Comparison of ENCODE assay signal across 29 mouse cellular contexts in the genomic region with DNA sequence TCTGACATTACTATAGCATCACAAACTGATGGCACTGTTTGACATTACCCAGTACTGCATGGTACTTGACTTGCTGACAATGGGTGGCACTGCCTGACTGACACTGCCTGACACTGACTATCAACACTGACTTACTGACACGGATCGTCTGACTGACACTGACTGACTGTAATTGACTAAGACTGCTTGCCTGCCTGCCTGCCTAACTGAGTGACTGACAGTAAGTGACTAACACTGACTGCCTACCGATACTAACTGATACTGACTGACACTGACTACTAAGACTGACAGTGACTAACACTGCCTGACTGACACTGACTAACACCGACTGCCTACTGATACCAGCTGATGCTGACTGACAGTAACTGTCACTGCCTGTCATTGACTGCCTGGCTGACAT. TPM values are rescaled to one million over a fixed set of nuclear protein-coding genes. Genes with fewer than 3 reads are reported as not detected.
DNase-seq lines count a peak whose midpoint lies in the region; ATAC-seq and TF ChIP-seq lines count a peak whose summit lies in the region.
"Had no signal": no experiment of that assay in that cellular context is flagged by ENCODE, and none has a peak within 500 bp of the region (broad histone marks: within the 10 kb centered on the region; RNA-seq: fewer than 3 reads in every experiment).

No protein-coding gene starts in this region.

- peak; percentile 69; the same call in 1 of the 2 replicates for ATAC-seq in forebrain, embryonic 13.5 days
- no peak for ATAC-seq in forebrain, embryonic 14.5 days
- ATAC-seq in hindbrain, postnatal 0 days, result 0 out of 2 replicates have a peak, but pooled peaks have one; percentile 27
- no peak for ATAC-seq in hindbrain, embryonic 13.5 days (ENCODE audit: low FRiP score)

- no peak overlapping the region for H3K27ac ChIP-seq in forebrain, embryonic 13.5 days
- no peak overlapping the region for H3K27ac ChIP-seq in forebrain, embryonic 14.5 days (ENCODE audit: low read depth, low read length)
- H3K27ac ChIP-seq in hindbrain, postnatal 0 days, result no peak overlapping the region
- no peak overlapping the region for H3K27ac ChIP-seq in hindbrain, embryonic 13.5 days
- H3K27ac ChIP-seq: hindbrain, embryonic 14.5 days; layer of hippocampus, adult 2 months; liver, embryonic 14.5 days; lung, embryonic 15.5 days; macrophage; neural tube, embryonic 15.5 days had no signal

- TF ChIP-seq CTCF in hindbrain, postnatal 0 days (IDR thresholded peaks at IDR 0.05; ENCODE audit: low read depth), result no peak

- H3K9me3 ChIP-seq in forebrain, embryonic 13.5 days (replicated peaks), result no peaks in the 10 kb centered on the region
- H3K9me3 ChIP-seq in forebrain, embryonic 14.5 days (replicated peaks; ENCODE audit: control insufficient read depth, low read length), result no peaks in the 10 kb centered on the region
- H3K9me3 ChIP-seq in hindbrain, postnatal 0 days (ENCODE audit: low read length), result no peaks in the 10 kb centered on the region
- no peaks in the 10 kb centered on the region for H3K9me3 ChIP-seq in hindbrain, embryonic 13.5 days
- H3K9me3 ChIP-seq: lung, embryonic 15.5 days; neural tube, embryonic 15.5 days had no signal

- no peak overlapping the region for H3K4me3 ChIP-seq in forebrain, embryonic 13.5 days
- H3K4me3 ChIP-seq in forebrain, embryonic 14.5 days (ENCODE audit: low read depth, low read length), result no peak overlapping the region
- H3K4me3 ChIP-seq in hindbrain, postnatal 0 days (ENCODE audit: low read length), result no peak overlapping the region
- H3K4me3 ChIP-seq in hindbrain, embryonic 13.5 days, result no peak overlapping the region
- H3K4me3 ChIP-seq: layer of hippocampus, adult 2 months; lung, embryonic 15.5 days; myocyte; neural tube, embryonic 15.5 days had no signal

- 63% methylated on average over 4 of the region's 4 CpGs for WGBS in forebrain, embryonic 13.5 days
- WGBS in forebrain, embryonic 14.5 days, result 63% methylated on average over 4 of the region's 4 CpGs
- 44% methylated on average over 4 of the region's 4 CpGs for WGBS in hindbrain, postnatal 0 days
- 60% methylated on average over 4 of the region's 4 CpGs for WGBS in hindbrain, embryonic 13.5 days

- H3K36me3 ChIP-seq in forebrain, embryonic 13.5 days (ENCODE audit: poor library complexity, severe bottlenecking), result no peaks in the 10 kb centered on the region
- no peaks in the 10 kb centered on the region for H3K36me3 ChIP-seq in forebrain, embryonic 14.5 days (ENCODE audit: control insufficient read depth, insufficient read depth, low read length)
- no peaks in the 10 kb centered on the region for H3K36me3 ChIP-seq in hindbrain, postnatal 0 days (ENCODE audit: insufficient read depth, low read length)
- H3K36me3 ChIP-seq in hindbrain, embryonic 13.5 days, result no peaks in the 10 kb centered on the region
- H3K36me3 ChIP-seq: lung, embryonic 15.5 days; neural tube, embryonic 15.5 days had no signal

- H3K4me1 ChIP-seq in forebrain, embryonic 13.5 days, result peaks cover 7% of the 10 kb centered on the region; the same call in 1 of the 2 replicates
- H3K4me1 ChIP-seq in forebrain, embryonic 14.5 days (ENCODE audit: control insufficient read depth, insufficient read depth, low read length), result no peaks in the 10 kb centered on the region
- H3K4me1 ChIP-seq in hindbrain, postnatal 0 days (ENCODE audit: insufficient read depth, low read length), result no peaks in the 10 kb centered on the region
- peaks cover 3% of the 10 kb centered on the region; the same call in 1 of the 2 replicates for H3K4me1 ChIP-seq in hindbrain, embryonic 13.5 days (replicated peaks)

- H3K4me2 ChIP-seq in forebrain, embryonic 13.5 days, result no peak overlapping the region
- H3K4me2 ChIP-seq in forebrain, embryonic 14.5 days (ENCODE audit: low read length), result no peak overlapping the region
- no peak overlapping the region for H3K4me2 ChIP-seq in hindbrain, postnatal 0 days (ENCODE audit: low read depth, low read length)
- no peak overlapping the region for H3K4me2 ChIP-seq in hindbrain, embryonic 13.5 days
- H3K4me2 ChIP-seq: hindbrain, embryonic 14.5 days; lung, embryonic 15.5 days; neural tube, embryonic 15.5 days had no signal

- DNase-seq in forebrain, embryonic 14.5 days (ENCODE audit: low spot score), result no peak
- no peak for DNase-seq in hindbrain, postnatal 0 days (ENCODE audit: low spot score)
- DNase-seq in testis, postnatal 10 days (ENCODE audit: low spot score), result peak; percentile 14
- no peak for DNase-seq in testis, postnatal 14 days (ENCODE audit: low spot score)
- DNase-seq in kidney, adult 11 months, result no peak
- DNase-seq in frontal cortex, postnatal 36 days (ENCODE audit: low spot score in 2 of 2), result no peak
- DNase-seq: cerebellum, adult 2 months; gastrocnemius, postnatal 14 days; heart, postnatal 10 days; kidney, adult 2 months; kidney, postnatal 10 days; layer of hippocampus, postnatal 36 days; spleen, adult 18-20 months; thymus, adult 2 months had no signal

- no peak overlapping the region for H3K9ac ChIP-seq in forebrain, embryonic 13.5 days
- H3K9ac ChIP-seq in forebrain, embryonic 14.5 days (ENCODE audit: low read length), result no peak overlapping the region
- H3K9ac ChIP-seq in hindbrain, postnatal 0 days (replicated peaks; ENCODE audit: low read length), result no peak overlapping the region
- H3K9ac ChIP-seq in hindbrain, embryonic 13.5 days, result no peak overlapping the region
- H3K9ac ChIP-seq: hindbrain, embryonic 14.5 days; liver, embryonic 14.5 days; lung, embryonic 15.5 days; neural tube, embryonic 15.5 days had no signal

- no peaks in the 10 kb centered on the region for H3K27me3 ChIP-seq in forebrain, embryonic 13.5 days
- no peaks in the 10 kb centered on the region for H3K27me3 ChIP-seq in forebrain, embryonic 14.5 days (replicated peaks; ENCODE audit: control insufficient read depth, insufficient read depth, low read length)
- no peaks in the 10 kb centered on the region for H3K27me3 ChIP-seq in hindbrain, postnatal 0 days (ENCODE audit: insufficient read depth, low read length)
- no peaks in the 10 kb centered on the region for H3K27me3 ChIP-seq in hindbrain, embryonic 13.5 days
- H3K27me3 ChIP-seq: lung, embryonic 15.5 days; neural tube, embryonic 15.5 days had no signal

RNA-seq across cellular contexts. Expression of a gene that starts 17.5 kb away (rescaled TPM):
- not detected in 2 replicates for polyA plus RNA-seq in forebrain, embryonic 13.5 days (2015; fragmentation: Nextera tagmentation; extraction: Ambion mirVana)
- not detected in 2 replicates for polyA plus RNA-seq in forebrain, embryonic 14.5 days (2014; fragmentation: Nextera tagmentation; extraction: Ambion mirVana)
- total RNA-seq in hindbrain, postnatal 0 days (2014; rRNA removed), result not detected in 2 replicates
- polyA plus RNA-seq in hindbrain, postnatal 0 days (2015; fragmentation: Nextera tagmentation; extraction: Ambion mirVana), result not detected in 2 replicates
- polyA plus RNA-seq in hindbrain, embryonic 13.5 days (2015; fragmentation: Nextera tagmentation; extraction: Ambion mirVana), result not detected in 2 replicates
- total RNA-seq: adrenal gland, adult 18-20 months; adrenal gland, postnatal 4 days; gastrocnemius, postnatal 14 days; heart, adult 8-10 months; heart, postnatal 10 days; layer of hippocampus, adult 2 months; layer of hippocampus, postnatal 36 days; left cerebral cortex, postnatal 25 days had no signal
- polyA plus RNA-seq: cerebellum, adult 2 months; frontal cortex, adult 2 months; hindbrain, embryonic 14.5 days; liver, embryonic 14.5 days; macrophage; myocyte; neural tube, embryonic 15.5 days; stomach, embryonic 14.5 days had no signal

Comparison
In these comparisons a context has a peak if more than half of its experiments do, and no peak if none do; other contexts are left out.
1. ATAC-seq: peak in forebrain, embryonic 13.5 days (single experiment) and hindbrain, postnatal 0 days (single experiment); none in forebrain, embryonic 14.5 days (single experiment) and hindbrain, embryonic 13.5 days (single experiment).